Mouse (Mus musculus) left cerebral cortex, postnatal 4 days (tissue): ENCODE data around the gene Herc4. TPM values are rescaled to one million over a fixed set of nuclear protein-coding genes. Genes with fewer than 3 reads are reported as not detected.
"Not testable (repeated sequence)": the region's sequence is repeated elsewhere in the genome, so short reads cannot be mapped to it uniquely, and the experiment has no call there.

ENCODE experiments used
- DNase-seq: peaks from one replicate; pipeline ENCODE4 v3.0.0-alpha.2; 2022
- intact Hi-C: fragments of 180-260 bp; cut with DNase I; formaldehyde crosslinking; loops from one replicate; pipeline ENCODE4 v1.15.1; 2025
- total RNA-seq, 2 experiments: library from RNA; stranded (reverse); gene quantifications; 2 replicates each; pipeline ENCODE4 v1.2.3; 2021

Herc4 gene
- total RNA-seq, 2 experiments from 2014 or later, result 47.7 to 55.8 TPM

DNA sequence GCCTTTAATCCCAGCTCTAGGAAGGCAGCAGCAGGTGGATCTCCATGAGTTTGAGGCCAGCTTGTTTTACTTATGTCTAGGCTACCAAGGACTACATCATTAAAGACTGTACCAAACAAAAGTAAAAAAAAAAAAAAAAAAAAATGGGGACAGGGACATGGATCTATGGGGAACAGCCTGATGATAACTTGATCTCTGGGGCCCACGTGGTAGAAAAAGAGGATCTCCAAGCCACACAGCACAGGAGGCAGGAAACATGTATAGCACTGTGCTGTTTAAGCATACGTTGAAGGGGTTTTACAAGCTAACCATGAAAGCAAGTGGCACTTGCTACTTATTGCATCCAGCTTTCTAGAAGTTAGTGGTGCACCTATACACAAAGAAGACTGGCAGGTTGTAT, 97.7 kb downstream of the Herc4 start:
- no peak for DNase-seq
- intact Hi-C loops, result no loop called here

DNA sequence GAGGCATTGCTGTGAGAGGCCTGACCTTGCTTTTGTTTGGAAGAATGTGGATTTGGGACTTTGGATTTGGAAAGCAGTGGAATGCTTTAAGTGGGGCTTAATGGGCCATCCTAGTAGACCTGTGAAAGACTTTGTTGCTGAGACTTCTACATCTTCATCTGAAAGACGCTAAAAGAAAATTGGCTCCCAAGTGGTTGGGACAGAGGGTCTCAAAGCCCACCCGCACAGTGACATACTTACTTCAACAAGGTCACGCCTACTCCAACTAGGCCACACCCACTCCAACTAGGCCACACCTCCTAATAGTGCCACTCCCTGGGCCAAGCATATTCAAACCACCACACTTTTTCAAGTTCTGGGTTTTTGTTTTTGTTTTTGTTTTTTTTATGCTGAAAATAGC, 101.1 kb downstream of the Herc4 start:
- intact Hi-C loops, result no loop called here
- no peak for DNase-seq

DNA sequence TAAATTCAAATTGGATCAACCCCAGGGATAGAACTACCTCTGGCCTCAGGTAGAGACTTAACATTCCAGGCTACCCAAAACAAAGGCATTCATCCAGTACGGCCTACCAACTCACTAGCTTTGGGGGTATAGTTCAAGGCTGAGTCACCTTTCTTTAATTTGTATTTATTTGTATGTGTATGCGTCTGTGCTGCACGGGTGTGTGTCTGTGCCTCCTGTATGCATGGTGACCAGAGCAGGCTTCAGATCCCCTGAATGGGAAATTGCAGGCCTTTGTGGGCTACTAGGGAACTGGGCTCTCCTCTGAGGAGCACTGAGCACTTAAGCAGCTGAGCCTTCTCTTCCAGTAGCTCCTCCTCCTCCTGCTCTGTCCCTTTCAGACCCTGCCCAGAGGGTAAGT, 104.7 kb downstream of the Herc4 start:
- no peak for DNase-seq
- intact Hi-C loops, result no loop called here

GRCm38 (mm10) chr10:63350666-63351065, 107.1 kb downstream of the Herc4 start:
- no peak for DNase-seq
- intact Hi-C loops, result no loop called here

DNA sequence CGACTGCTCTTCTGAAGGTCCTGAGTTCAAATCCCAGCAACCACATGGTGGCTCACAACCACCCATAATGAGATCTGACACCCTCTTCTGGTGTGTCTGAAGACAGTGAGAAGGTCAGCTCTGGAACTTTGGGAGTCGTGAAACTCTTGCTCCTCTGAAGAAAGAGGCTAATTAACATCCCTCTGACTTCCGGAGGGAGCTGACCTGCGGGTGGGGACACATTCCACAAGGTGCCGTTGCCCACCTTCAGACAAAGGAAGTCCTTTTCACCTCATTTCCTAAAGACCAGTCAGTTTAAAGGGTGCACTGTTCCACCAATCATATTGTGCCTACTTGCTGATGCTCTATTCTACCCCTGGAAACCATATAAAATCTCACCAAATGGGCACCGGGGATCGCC, 107.5 kb downstream of the Herc4 start:
- DNase-seq, intact Hi-C loops: not testable (repeated sequence)

- intact Hi-C loops, result no loop called here
- no peak for DNase-seq
Measured at GRCm38 (mm10) chr10:63352111-63352510, 108.5 kb downstream of the Herc4 start.

DNA sequence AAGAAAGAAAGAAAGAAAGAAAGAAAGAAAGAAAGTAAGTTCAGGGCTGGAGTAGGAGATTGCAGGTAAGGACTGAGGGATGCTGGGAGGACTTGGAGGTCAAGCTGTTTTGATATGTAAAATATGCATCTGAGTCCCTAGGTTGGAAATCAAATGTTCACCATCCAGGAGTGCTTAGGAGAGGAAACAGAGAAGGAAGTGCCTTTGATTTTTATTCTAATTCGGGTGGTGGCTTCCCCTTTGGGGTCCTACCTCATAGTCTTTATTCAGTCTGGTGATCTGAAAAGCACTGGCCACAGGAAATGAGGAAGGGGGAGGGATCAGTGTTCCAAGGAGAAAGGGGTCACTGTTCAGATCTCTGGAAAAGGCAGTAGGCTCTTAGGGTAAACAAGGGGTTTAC, 116.9 kb downstream of the Herc4 start:
- no peak for DNase-seq
- intact Hi-C loops, result no loop called here

DNA sequence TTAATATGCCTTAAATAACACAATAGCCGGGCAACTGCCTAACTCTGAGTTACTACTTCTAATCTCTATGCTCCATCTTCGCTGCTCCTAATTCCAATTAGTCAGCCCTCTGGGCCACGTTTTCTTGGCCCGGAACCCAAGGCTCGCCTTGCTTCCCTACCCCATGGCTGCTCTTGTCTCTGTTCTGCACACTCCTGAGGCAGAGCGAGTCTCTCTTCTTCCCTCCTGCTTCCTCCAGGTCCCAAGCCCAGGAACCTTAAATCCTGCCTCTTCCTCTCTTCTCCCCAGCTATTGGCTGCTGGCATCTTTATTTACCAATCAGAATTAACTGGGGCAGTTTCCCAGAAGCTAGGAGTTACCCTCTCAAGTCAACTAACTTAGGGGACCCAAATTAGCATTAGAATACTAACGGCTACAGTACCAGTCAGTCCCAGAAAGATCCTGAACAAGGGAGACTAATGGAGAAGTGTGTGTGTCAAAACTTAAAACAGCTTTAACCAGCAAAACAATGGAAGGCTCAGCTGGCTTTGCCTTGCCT, 122.4 kb downstream of the Herc4 start:
- intact Hi-C loops, result no loop called here
- DNase-seq, result no peak

GRCm38 (mm10) chr10:63367386-63367785, 123.8 kb downstream of the Herc4 start:
- intact Hi-C loops, result no loop called here
- DNase-seq, result no peak

Other genes starting within 250 kb of the Herc4 start
- gene Hnrnph3, start 219.6 kb upstream of the Herc4 start, total RNA-seq, result 10 to 100 TPM; 62.6 to 68.1 TPM
- gene Pbld2, start 219.5 kb upstream of the Herc4 start, total RNA-seq, result 1 to 10 TPM; 1.8 to 3.2 TPM
- gene Pbld1, start 183.6 kb upstream of the Herc4 start, total RNA-seq, result under 1 TPM in 1 of 2 experiments, not detected in 1; 0.24 TPM
- gene Atoh7, start 144.2 kb upstream of the Herc4 start, total RNA-seq, result 1 to 10 TPM; 1.0 to 1.3 TPM
- gene Mypn, start 39.9 kb upstream of the Herc4 start, total RNA-seq, result 1 to 10 TPM; 4.0 to 4.3 TPM
- gene Sirt1, start 137.9 kb downstream of the Herc4 start, total RNA-seq, result 10 to 100 TPM; 14.9 to 17.5 TPM
- gene Dnajc12, start 138.6 kb downstream of the Herc4 start, total RNA-seq, result 1 to 10 TPM; 5.5 to 6.9 TPM
- not detected for gene Gm7075, start 178.0 kb downstream of the Herc4 start, total RNA-seq
- under 1 TPM; 0.66 to 0.90 TPM for gene Ctnna3, start 186.3 kb downstream of the Herc4 start, total RNA-seq